Mouse (Mus musculus) brain, embryonic 14.5 days (tissue): ENCODE data around the gene Mylk. TPM values are rescaled to one million over a fixed set of nuclear protein-coding genes. Genes with fewer than 3 reads are reported as not detected.
A peak's percentile ranks its signal among the peaks of the same experiment; 100 is the strongest.

Experiments used
- DNase-seq: peaks from one replicate; pipeline ENCODE4 v3.0.0-alpha.2; 2011; ENCODE audit warnings: low read depth
- CTCF ChIP-seq: fragments of 200-500 bp; IDR thresholded peaks from 2 replicates; pipeline ENCODE4 v1.5.1; 2012; ENCODE audit warnings: inconsistent platforms, mild to moderate bottlenecking, moderate library complexity, borderline replicate concordance; ENCODE audit not compliant: insufficient read depth, insufficient read length; ENCODE audit errors: extremely low read depth
- POLR2A ChIP-seq: fragments of 200-500 bp; IDR thresholded peaks from 2 replicates; pipeline ENCODE4 v1.6.1; 2012; ENCODE audit warnings: mild to moderate bottlenecking, inconsistent platforms, borderline replicate concordance; ENCODE audit not compliant: poor library complexity, insufficient read depth, insufficient read length, severe bottlenecking; ENCODE audit errors: extremely low read depth
- polyA plus RNA-seq: library from polyadenylated mRNA; depleted of rRNA; stranded (reverse); fragments of >200 nt; gene quantifications from 2 replicates; pipeline ENCODE4 v1.2.3, GENCODE M21; 2012

The Mylk gene
- polyA plus RNA-seq, 1 experiment: 8.9 TPM

GRCm38 (mm10) chr16:34992854-34993253 is 247.8 kb downstream of the Mylk start:
- no peak for DNase-seq

GRCm38 (mm10) chr16:34993694-34994330 is 248.8 kb downstream of the Mylk start:
- no peak for TF ChIP-seq POLR2A
- no peak for TF ChIP-seq CTCF
- no peak for DNase-seq

More at GRCm38 (mm10) chr16:34992854-34993253, 247.8 kb downstream of the Mylk start:
- TF ChIP-seq POLR2A: no peak
- no peak for TF ChIP-seq CTCF

GRCm38 (mm10) chr16:34994641-34995141 is 249.7 kb downstream of the Mylk start:
- no peak for TF ChIP-seq POLR2A
- TF ChIP-seq CTCF: no peak
- no peak for DNase-seq

- no peak for TF ChIP-seq POLR2A
- TF ChIP-seq CTCF: no peak
These were observed 251.1 kb downstream of the Mylk start for GRCm38 (mm10) chr16:34996133-34996532.

GRCm38 (mm10) chr16:34997052-34997451 is 252.0 kb downstream of the Mylk start:
- DNase-seq: no peak
- no peak for TF ChIP-seq CTCF
- no peak for TF ChIP-seq POLR2A

More at GRCm38 (mm10) chr16:34996133-34996532, 251.1 kb downstream of the Mylk start:
- DNase-seq: peak; percentile 82

GRCm38 (mm10) chr16:34997576-34997975 is 252.6 kb downstream of the Mylk start:
- TF ChIP-seq CTCF: no peak
- TF ChIP-seq POLR2A: no peak
- DNase-seq: no peak

- no peak for TF ChIP-seq CTCF
- TF ChIP-seq POLR2A: no peak
- peak; percentile 60 for DNase-seq
These were observed 254.0 kb downstream of the Mylk start for GRCm38 (mm10) chr16:34999016-34999415.

GRCm38 (mm10) chr16:34999986-35000385 is 255.0 kb downstream of the Mylk start:
- TF ChIP-seq POLR2A (no peak), CTCF (no peak)
- DNase-seq: peak; percentile 58

- DNase-seq: peak; percentile 88
- TF ChIP-seq CTCF (no peak), POLR2A (no peak)
These were observed 256.0 kb downstream of the Mylk start for GRCm38 (mm10) chr16:35000923-35001560.

GRCm38 (mm10) chr16:35004356-35004755 is 259.3 kb downstream of the Mylk start:
- DNase-seq: no peak
- TF ChIP-seq CTCF (no peak), POLR2A (no peak)

GRCm38 (mm10) chr16:35004756-35005155 is 259.7 kb downstream of the Mylk start:
- no peak for DNase-seq
- no peak for TF ChIP-seq POLR2A
- TF ChIP-seq CTCF: no peak

GRCm38 (mm10) chr16:35006251-35006650 is 261.2 kb downstream of the Mylk start:
- no peak for DNase-seq
- no peak for TF ChIP-seq POLR2A
- TF ChIP-seq CTCF: no peak

GRCm38 (mm10) chr16:35007361-35007760 is 262.4 kb downstream of the Mylk start:
- DNase-seq: no peak
- TF ChIP-seq CTCF: no peak
- TF ChIP-seq POLR2A: no peak
